Mouse (Mus musculus): ENCODE data around the gene Kif2c. TPM values are rescaled to one million over a fixed set of nuclear protein-coding genes. Genes with fewer than 3 reads are reported as not detected.

The Kif2c gene
- total RNA-seq, 4 experiments from 2014 or later = not detected

GRCm38 (mm10) chr4:117120445-117121414 lies 61.7 kb downstream of the Kif2c start:
- DNase-seq (ENCODE audit: low spot score in 2 of 2) = peak; percentile 93 to 96

- no peak for DNase-seq (ENCODE audit: low spot score in 2 of 2)
Observed at GRCm38 (mm10) chr4:117120052-117120444, 62.4 kb downstream of the Kif2c start.

GRCm38 (mm10) chr4:117119636-117120035 lies 62.8 kb downstream of the Kif2c start:
- no peak for DNase-seq (ENCODE audit: low spot score in 2 of 2)

GRCm38 (mm10) chr4:117117931-117118330 lies 64.5 kb downstream of the Kif2c start:
- no peak for DNase-seq (ENCODE audit: low spot score in 2 of 2)

- no peak for DNase-seq (ENCODE audit: low spot score in 2 of 2)
Observed at GRCm38 (mm10) chr4:117115592-117115991, 66.8 kb downstream of the Kif2c start.

- DNase-seq (ENCODE audit: low spot score in 2 of 2) = no peak
Observed at GRCm38 (mm10) chr4:117113237-117113636, 69.2 kb downstream of the Kif2c start.

- DNase-seq (ENCODE audit: low spot score in 2 of 2) = no peak
Observed at GRCm38 (mm10) chr4:117110985-117111384, 71.5 kb downstream of the Kif2c start.

- no peak for DNase-seq (ENCODE audit: low spot score in 2 of 2)
Observed at GRCm38 (mm10) chr4:117110249-117110648, 72.2 kb downstream of the Kif2c start.

Small RNAs within 50 kb of the gene (microRNA-seq; reads per million reads assigned to microRNA genes)
- gene Gm22398 = not detected

Other genes starting within 250 kb of the Kif2c start
- gene Urod, start 188.2 kb downstream of the Kif2c start, total RNA-seq (2022) = 10 to 100 TPM; 63.0 to 69.1 (median 65.4) TPM
- 10 to 100 TPM; 11.5 to 19.0 (median 14.5) TPM for gene Hectd3, start 187.3 kb downstream of the Kif2c start, total RNA-seq (2022)
- gene Eif2b3, start 163.2 kb downstream of the Kif2c start, total RNA-seq (2022) = 10 to 100 TPM; 18.3 to 24.1 (median 22.3) TPM
- under 1 TPM; 0.22 to 0.76 (median 0.69) TPM for gene Ptch2, start 86.6 kb downstream of the Kif2c start, total RNA-seq (2022)
- 1 to 10 TPM; 1.6 to 3.2 (median 1.8) TPM for gene Btbd19, start 56.9 kb downstream of the Kif2c start, total RNA-seq (2022)
- not detected for gene Tctex1d4, start 55.8 kb downstream of the Kif2c start, total RNA-seq (2022)
- under 1 TPM; 0.29 to 0.89 (median 0.46) TPM for gene Plk3, start 48.7 kb downstream of the Kif2c start, total RNA-seq (2022)
- 100 to 1,000 TPM; 486 to 610 (median 547) TPM for gene Rps8, start 26.4 kb downstream of the Kif2c start, total RNA-seq (2022)
- 1 to 10 TPM; 3.1 to 5.9 (median 4.6) TPM for gene Tmem53, start 69.3 kb upstream of the Kif2c start, total RNA-seq (2022)
- not detected for gene Armh1, start 69.5 kb upstream of the Kif2c start, total RNA-seq (2022)

Measured in gastrocnemius, adult 8-10 months (tissue).